Mouse (Mus musculus) thymus, adult 2 months (tissue): ENCODE measurements around the gene Cep70.

Experiments
- CTCF ChIP-seq: fragments of 200-500 bp; IDR thresholded peaks from 2 replicates; pipeline ENCODE4 v1.5.1; 2012; ENCODE audit warnings: mild to moderate bottlenecking, control low read depth, low read length, moderate library complexity, borderline replicate concordance; ENCODE audit not compliant: control insufficient read depth, poor library complexity, insufficient read depth; ENCODE audit errors: extremely low read depth
- POLR2A ChIP-seq: fragments of 200-500 bp; IDR thresholded peaks from 2 replicates; pipeline ENCODE4 v1.6.1; 2012; ENCODE audit warnings: mild to moderate bottlenecking, low read length, control low read depth, moderate library complexity; ENCODE audit not compliant: control insufficient read depth, poor library complexity, insufficient read depth; ENCODE audit errors: extremely low read depth

DNA sequence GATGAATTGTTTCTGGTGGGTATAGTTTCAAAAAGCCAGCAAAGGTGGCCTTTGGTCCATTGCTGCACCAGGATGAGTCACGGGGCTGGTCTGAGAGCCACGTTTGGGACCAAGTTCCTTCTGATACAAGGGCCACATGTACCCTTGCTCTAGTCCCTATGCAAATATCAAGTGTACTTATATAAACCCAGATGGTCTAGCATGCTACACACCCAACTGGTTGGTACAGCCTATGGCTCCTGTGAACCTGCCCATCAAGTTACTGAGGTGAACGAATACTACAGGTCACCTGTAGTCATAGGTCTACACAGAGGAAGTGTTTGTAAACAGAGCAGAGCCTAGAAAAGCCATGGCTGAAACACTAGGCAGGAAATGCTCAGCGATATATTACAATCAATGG lies 93.4 kb downstream of the Cep70 start:
- TF ChIP-seq POLR2A, result no peak
- TF ChIP-seq CTCF, result no peak
